Mouse (Mus musculus) mammary gland, adult 2 months (tissue): ENCODE results near the gene Gm7579. TPM values are rescaled to one million over a fixed set of nuclear protein-coding genes. Genes with fewer than 3 reads are reported as not detected.

Experiments used
- polyA plus RNA-seq: library from polyadenylated mRNA; depleted of rRNA; stranded (reverse); fragments of >200 nt; gene quantifications from 2 replicates; pipeline ENCODE4 v1.2.3, GENCODE M21; 2012; ENCODE audit warnings: low replicate concordance; rRNA removed

The Gm7579 gene
- polyA plus RNA-seq: not detected in 2 replicates

DNA sequence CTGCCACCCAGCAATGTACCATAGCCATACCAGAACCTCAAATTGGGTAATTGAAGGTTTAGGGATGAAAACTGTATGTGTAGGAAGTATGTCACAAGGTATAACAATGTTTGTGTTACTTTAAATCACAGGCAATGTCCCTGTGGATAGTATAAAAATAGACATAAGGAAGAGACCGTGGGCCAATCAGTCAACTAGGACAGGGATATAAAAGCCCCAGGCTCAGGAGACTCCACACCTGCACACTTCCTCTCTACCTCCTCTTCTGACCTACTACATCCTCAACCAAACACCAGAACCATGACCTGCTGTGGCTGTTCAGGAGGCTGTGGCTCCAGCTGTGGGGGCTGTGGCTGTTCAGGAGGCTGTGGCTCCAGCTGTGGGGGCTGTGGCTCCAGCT lies at the start of gene Gm7579:
TSS of gene Gm7579 (plus strand) at position 301 of the 400 bp plus-strand sequence.

DNA sequence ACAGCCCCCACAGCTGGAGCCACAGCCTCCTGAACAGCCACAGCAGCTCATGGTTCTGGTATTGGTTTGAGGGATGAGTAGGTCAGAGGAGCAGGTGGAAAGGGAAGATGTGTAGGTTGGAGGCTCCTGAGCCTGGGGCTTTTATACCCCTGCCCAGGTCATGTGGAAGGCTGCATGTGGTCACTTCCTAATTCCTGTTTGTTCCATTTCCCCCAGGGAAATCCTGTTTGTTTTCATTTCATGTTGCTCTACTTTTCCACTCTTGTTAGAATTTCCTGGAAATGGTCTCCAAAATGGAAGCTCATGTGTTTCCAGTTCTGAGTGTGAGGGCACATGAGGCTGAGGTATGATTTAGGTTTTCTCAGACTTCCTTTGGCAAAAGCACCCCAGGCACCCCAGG lies 46.0 kb upstream of the Gm7579 start, which contains the start of gene Gm4553:
TSS of gene Gm4553 (minus strand) at position 101 of the 400 bp plus-strand sequence.

DNA sequence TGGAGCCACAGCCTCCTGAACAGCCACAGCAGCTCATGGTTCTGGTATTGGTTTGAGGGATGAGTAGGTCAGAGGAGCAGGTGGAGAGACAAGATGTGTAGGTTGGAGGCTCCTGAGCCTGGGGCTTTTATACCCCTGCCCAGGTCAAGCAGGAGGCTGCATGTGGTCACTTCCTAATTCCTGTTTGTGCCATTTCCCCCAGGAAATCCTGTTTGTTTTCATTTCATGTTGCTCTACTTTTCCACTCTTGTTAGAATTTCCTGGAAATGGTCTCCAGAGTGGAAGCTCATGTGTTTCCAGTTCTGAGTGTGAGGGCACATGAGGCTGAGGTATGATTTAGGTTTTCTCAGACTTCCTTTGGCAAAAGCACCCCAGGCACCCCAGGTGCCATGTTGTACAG lies 35.8 kb upstream of the Gm7579 start, which contains the start of gene Krtap5-2:
TSS of gene Krtap5-2 (minus strand) at position 101 of the 400 bp plus-strand sequence.

DNA sequence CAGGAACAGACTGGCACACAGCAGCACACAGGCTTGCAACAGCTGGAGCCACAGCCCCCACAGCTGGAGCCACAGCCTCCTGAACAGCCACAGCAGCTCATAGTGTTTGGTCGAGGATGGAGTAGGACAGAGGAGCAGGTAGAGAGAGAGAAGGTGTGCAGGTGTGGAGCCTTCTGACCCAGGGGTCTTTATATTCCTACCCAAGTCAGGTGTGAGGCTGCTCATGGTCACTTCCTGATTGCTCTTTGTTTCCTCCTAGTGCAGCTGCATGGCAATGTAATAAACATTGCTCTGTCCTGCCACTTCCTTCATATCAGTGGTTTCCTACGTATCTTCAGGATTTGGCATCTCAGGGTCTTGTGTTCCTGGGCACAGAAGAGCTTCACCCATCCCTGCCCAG lies 21.4 kb upstream of the Gm7579 start, which contains the start of gene Gm10153:
TSS of gene Gm10153 (minus strand) at position 101 of the 400 bp plus-strand sequence.

DNA sequence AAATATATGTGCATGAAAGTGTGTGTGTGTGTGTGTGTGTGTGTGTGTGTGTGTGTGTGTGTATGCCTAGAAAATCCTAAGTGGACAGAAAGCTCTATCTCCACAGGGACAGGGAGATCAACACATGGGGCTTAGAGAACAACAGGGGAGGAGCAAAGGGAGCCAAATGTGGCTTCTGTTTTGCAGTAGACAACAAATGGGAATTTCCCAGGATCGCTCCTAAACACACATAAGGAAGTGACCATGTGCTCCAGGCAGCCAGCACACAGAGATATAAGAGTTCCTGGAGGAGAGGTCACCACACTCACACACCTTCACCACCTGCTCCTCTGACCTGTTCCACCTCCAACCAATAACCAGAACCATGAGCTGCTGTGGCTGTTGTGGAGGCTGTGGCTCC lies 10.6 kb upstream of the Gm7579 start, which contains the start of gene Krtap5-3:
TSS of gene Krtap5-3 (plus strand) at position 301 of the 400 bp plus-strand sequence.

DNA sequence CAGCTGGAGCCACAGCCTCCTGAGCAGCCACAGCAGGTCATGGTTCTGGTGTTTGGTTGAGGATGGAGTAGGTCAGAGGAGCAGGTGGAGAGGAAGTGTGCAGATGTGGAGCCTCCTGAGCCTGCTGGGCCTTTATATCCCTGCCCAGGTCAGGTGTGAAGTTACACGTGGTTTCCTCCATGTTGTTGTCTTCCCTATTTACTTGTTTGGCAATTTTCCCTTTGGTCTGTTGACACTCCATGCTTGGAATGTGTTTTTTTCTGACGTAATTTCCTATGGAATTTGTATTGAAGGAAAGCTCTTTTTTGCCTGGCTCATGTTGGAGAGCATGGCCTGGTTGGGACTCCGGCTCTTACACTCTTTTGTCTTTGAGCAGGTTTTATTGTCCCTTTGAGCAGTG lies 18.2 kb downstream of the Gm7579 start, which contains the start of gene Krtap5-5:
TSS of gene Krtap5-5 (minus strand) at position 101 of the 400 bp plus-strand sequence.

DNA sequence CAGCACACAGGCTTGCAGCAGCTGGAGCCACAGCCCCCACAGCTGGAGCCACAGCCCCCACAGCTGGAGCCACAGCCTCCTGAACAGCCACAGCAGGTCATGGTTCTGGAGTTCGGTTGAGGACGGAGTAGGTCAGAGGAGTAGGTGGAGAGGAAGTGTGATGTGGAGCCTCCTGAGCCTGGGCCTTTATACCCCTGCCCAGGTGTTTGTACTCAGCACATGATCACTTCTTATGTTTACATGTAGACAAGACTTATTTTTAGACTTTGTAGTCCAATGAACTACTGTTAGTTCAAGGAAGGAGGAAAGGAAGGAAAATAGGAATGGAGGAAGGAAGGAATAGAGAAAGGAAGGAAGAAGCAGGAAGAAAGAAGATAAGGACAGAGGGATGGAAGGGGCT lies 29.3 kb downstream of the Gm7579 start, which contains the start of gene Gm40460:
TSS of gene Gm40460 (minus strand) at position 101 of the 400 bp plus-strand sequence.

DNA sequence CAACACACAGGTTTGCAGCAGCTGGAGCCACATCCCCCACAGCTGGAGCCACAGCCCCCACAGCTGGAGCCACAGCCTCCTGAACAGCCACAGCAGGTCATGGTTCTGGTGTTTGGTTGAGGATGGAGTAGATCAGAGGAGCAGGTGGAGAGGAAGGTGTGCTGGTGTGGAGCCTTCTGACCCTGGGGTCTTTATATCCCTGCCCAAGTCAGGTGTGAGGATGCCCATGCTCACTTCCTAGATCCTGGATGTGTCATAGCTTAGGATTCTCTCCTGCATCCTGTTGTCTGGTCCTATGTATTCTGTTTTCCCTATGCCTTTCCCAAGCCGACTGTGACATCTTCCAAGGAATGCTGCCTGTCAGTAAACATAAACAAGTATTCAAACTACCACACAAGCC lies 46.6 kb downstream of the Gm7579 start, which contains the start of gene Gm2431:
TSS of gene Gm2431 (minus strand) at position 101 of the 400 bp plus-strand sequence.

Other genes starting within 250 kb of the Gm7579 start
- 34.6 and 50.5 TPM in 2 replicates for gene Mob2, start 150.8 kb upstream of the Gm7579 start, polyA plus RNA-seq
- gene Dusp8, start 116.0 kb upstream of the Gm7579 start, polyA plus RNA-seq: 5.9 and 13.7 TPM in 2 replicates
- gene Gm45618, start 91.1 kb upstream of the Gm7579 start, polyA plus RNA-seq: not detected in 2 replicates
- gene Gm39115, start 75.8 kb upstream of the Gm7579 start, polyA plus RNA-seq: not detected in 2 replicates
- not detected in 2 replicates for gene Gm45337, start 67.3 kb upstream of the Gm7579 start, polyA plus RNA-seq
- gene Gm29735, start 54.7 kb upstream of the Gm7579 start, polyA plus RNA-seq: not detected in 2 replicates
- gene Gm4553, start 46.1 kb upstream of the Gm7579 start, polyA plus RNA-seq: not detected in 2 replicates
- gene Krtap5-2, start 35.9 kb upstream of the Gm7579 start, polyA plus RNA-seq: not detected in 2 replicates
- gene Gm10153, start 21.5 kb upstream of the Gm7579 start, polyA plus RNA-seq: not detected in 2 replicates
- gene Krtap5-3, start 10.5 kb upstream of the Gm7579 start, polyA plus RNA-seq: not detected in 2 replicates
- gene Krtap5-5, start 18.1 kb downstream of the Gm7579 start, polyA plus RNA-seq: not detected in 2 replicates
- gene Gm40460, start 29.2 kb downstream of the Gm7579 start, polyA plus RNA-seq: not detected in 2 replicates
- gene Gm2431, start 46.5 kb downstream of the Gm7579 start, polyA plus RNA-seq: not detected in 2 replicates
- gene Gm4559, start 62.5 kb downstream of the Gm7579 start, polyA plus RNA-seq: not detected in 2 replicates
- not detected in 2 replicates for gene Krtap5-1, start 85.3 kb downstream of the Gm7579 start, polyA plus RNA-seq
- gene Krtap5-4, start 91.7 kb downstream of the Gm7579 start, polyA plus RNA-seq: not detected in 2 replicates
- 13.7 and 26.3 TPM in 2 replicates for gene Ifitm10, start 161.9 kb downstream of the Gm7579 start, polyA plus RNA-seq
- 0.76 TPM in 1 of 2 replicates, not detected in the other for gene Gm49369, start 170.8 kb downstream of the Gm7579 start, polyA plus RNA-seq
- 1,489 and 1,921 TPM in 2 replicates for gene Ctsd, start 176.2 kb downstream of the Gm7579 start, polyA plus RNA-seq
- gene Syt8, start 223.0 kb downstream of the Gm7579 start, polyA plus RNA-seq: 2.3 and 4.5 TPM in 2 replicates
- 1.6 and 1,647 TPM in 2 replicates for gene Tnni2, start 229.9 kb downstream of the Gm7579 start, polyA plus RNA-seq
- 322 and 346 TPM in 2 replicates for gene Lsp1, start 248.9 kb downstream of the Gm7579 start, polyA plus RNA-seq